Mouse (Mus musculus) urinary bladder, postnatal 10 days (tissue): ENCODE data around the gene Rbm20.

Experiments used
- DNase-seq: peaks from one replicate; pipeline ENCODE4 v3.0.0; 2022; ENCODE audit warnings: low spot score

The Rbm20 gene

GRCm38 (mm10) chr19:53810584-53810983, 133.5 kb downstream of the Rbm20 start:
- no peak for DNase-seq

- no peak for DNase-seq
These were observed 136.5 kb downstream of the Rbm20 start for GRCm38 (mm10) chr19:53813576-53813975.

DNA sequence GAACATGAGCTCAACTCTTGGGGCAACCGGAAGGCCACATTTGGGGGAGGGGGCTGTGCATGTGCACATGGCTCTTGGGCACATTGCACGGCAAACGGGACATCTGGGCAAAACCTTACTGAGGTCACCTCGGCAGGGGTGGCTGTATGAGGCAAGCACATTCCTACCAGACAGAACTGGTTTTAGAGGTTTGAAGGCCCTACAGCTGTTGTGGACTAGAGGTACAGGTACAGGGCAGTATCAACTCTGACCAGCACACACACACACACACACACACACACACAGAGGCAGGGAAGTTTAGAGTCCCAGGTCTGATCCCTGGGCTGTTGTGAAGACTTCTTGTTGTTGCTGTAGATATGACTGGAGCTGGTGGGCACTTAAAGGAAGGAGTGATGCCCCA, 138.6 kb downstream of the Rbm20 start:
- no peak for DNase-seq

GRCm38 (mm10) chr19:53816242-53816641, 139.1 kb downstream of the Rbm20 start:
- DNase-seq: no peak

DNA sequence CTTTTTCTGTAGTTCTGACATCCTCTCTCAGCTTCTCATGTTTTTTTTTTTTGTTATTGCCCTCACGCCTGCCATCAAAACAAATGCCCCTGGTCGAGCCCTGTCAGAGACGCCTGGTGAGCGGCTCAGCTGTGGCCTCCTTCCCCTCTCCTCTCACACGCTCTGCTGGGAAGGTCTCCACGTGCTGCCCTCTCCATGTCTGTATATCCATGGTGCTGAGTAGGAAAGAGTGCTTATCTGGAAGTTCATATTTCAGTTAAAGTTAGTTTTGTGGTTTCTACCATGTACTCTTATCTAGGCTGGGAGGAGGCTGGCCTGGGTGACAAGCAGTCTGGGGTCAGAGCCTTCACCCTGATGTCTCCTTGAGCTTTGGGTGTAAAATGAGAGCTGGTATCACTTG, 142.2 kb downstream of the Rbm20 start:
- DNase-seq: no peak

DNA sequence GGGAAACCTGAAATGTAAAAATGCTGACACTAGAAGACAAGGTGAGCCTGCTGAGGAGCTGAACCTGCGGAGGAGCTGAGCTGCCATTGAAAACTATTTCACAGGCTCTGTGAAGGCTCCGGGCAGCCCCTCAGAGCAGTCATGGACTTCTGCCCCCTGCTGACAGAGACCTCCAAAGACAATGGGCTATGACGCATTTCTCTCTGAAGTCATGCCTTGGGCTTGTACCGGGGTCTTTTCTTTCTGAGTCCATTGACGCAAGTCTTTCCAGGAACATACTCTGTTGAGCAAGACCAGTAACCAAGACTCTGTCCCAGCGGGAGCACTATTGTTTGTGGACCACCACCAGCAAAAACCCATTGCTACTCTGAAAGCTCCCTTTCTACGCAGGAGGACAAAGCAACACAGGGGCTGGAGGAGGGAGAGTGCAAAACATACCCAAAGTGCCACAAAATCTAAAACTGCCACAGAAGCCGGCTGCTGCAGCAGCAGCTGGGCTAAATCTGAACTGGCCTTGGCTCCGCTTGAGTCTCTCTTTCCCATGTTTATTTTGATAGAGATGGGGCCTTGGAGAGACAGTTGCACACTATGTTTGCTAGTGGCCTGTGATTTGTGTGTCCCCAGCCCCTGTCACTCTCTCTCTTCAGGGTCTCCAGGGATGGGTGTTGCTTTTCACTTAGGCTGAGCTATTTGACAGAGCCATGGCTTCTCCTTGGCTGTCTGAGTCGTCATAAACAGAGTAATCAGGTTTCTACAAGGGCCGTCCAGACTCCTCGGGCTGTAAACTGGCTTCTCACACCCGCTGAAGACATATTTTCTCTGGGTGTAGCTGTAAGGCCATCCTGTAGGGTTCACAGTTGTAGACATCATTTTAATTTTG, 144.4 kb downstream of the Rbm20 start:
- no peak for DNase-seq

GRCm38 (mm10) chr19:53823847-53824246, 146.7 kb downstream of the Rbm20 start:
- DNase-seq: no peak

- DNase-seq: no peak
These were observed 148.0 kb downstream of the Rbm20 start for GRCm38 (mm10) chr19:53824872-53825680.

- DNase-seq: no peak
These were observed 152.9 kb downstream of the Rbm20 start for GRCm38 (mm10) chr19:53829990-53830389.

GRCm38 (mm10) chr19:53830407-53831163, 153.5 kb downstream of the Rbm20 start:
- no peak for DNase-seq

DNA sequence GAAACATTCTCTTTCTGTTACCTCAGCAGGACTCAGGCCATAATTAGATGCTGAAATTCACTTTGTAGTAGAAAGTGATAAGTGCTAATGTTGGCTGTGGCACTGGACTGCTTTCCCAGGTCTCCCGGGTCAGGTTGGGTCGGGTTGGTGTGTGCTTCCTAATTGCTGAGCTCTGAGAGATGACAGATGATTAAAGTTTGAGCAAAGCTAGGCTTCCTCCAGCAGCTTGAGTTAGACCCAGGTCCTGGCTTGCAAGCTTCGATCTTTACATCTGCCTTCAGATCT, 154.0 kb downstream of the Rbm20 start:
- DNase-seq: no peak

- DNase-seq: no peak
These were observed 155.4 kb downstream of the Rbm20 start for GRCm38 (mm10) chr19:53832512-53832911.

GRCm38 (mm10) chr19:53833745-53834369, 156.8 kb downstream of the Rbm20 start:
- DNase-seq: no peak

DNA sequence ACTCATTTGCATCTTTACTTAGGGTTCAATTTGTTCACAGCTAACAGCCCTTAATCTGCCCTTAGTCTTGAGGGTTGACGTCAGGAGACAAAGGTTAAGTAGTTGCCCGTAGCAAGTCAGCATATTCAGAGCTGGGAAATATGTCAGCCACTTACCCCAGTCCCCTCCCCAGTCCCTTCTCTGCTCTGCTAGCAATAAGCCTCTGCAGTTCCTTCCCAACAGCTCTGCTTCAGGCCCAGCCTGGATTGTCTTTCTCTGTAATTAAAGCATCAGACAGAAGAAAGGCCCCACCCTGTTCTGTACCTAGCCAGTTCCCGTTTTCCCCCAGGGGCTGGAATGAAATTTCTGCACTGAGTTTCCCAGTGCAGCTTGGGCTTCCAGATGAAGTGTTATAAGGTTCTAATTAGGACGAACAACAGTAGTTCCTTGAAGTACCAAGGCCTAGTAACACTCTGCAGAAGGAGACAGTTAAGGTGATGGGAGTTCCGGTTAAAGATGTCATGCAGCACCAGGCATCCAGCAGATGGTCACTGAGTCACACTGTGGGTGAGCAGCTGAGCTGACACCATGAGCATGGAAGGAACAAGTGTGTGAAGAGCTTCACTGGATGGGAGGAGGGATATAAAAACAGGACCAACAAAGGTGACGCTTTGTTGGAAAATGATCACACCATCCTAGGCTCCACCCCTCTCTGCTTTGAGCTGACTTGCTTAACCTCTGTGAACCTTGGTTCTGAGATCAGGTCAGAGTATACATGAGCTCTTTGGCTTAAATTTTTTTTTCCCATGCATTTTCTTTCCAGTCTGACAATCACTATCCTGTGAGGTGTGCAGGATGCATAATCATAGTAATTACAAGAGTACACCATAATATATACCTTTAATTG, 159.7 kb downstream of the Rbm20 start:
- no peak for DNase-seq

- DNase-seq: no peak
These were observed 161.7 kb downstream of the Rbm20 start for GRCm38 (mm10) chr19:53838850-53839249.

DNA sequence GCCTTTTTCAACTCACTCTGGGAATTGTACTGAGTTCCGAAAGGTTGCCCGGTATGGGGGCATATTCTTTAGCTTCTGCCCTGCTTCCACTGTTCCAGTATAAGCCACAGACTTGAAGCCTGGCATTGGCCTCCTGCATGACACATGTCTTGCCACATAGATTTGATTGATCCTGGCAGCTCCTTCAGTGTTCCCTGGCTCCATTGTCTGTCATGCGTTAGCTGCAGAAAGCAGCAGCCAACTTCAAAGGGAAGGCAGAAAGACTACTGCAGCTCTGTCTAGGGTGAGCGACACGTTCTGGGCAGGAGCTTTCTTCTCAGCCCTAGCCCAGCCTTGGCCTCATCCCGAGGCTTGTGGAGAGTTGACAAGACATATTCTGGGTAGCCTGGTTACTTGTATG, 162.7 kb downstream of the Rbm20 start:
- no peak for DNase-seq

DNA sequence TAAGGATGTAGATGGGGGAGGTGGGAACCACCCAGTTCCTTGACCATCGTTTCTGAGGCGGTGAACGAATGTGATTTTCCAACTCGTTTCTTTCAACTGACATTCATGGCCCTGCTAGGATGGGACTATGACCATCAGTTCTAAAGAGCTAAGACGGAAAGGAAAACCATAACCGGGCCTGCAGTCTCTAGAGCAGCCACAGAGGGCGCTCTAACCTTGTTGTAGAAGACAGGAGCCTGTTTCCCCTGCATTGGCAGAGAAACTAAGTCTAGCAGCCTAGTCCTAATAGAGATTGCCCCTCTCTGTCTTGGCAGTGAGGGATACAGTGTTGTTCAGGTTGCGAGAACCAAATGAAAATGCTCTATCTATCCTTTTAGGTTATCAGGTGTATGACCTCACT, 164.8 kb downstream of the Rbm20 start:
- no peak for DNase-seq

DNA sequence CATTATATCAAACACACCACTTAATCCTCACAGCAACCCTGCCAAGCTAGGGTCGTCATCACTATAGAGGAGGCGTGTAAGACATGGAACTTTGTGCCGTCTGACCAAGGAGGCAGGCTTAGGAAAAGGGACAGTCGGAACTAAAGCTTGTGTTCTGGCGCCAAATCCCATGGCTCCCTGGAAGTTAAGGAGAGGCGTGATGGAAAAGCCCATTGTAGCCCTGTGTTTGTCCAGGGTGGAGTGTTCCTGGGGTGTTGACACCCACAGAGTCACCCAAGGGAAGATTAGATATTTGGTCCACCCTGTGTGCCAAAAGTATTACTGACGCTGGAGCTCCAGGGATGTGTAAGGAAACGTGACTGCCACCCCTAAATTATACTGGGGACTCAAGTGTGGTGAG, 166.9 kb downstream of the Rbm20 start:
- no peak for DNase-seq

DNA sequence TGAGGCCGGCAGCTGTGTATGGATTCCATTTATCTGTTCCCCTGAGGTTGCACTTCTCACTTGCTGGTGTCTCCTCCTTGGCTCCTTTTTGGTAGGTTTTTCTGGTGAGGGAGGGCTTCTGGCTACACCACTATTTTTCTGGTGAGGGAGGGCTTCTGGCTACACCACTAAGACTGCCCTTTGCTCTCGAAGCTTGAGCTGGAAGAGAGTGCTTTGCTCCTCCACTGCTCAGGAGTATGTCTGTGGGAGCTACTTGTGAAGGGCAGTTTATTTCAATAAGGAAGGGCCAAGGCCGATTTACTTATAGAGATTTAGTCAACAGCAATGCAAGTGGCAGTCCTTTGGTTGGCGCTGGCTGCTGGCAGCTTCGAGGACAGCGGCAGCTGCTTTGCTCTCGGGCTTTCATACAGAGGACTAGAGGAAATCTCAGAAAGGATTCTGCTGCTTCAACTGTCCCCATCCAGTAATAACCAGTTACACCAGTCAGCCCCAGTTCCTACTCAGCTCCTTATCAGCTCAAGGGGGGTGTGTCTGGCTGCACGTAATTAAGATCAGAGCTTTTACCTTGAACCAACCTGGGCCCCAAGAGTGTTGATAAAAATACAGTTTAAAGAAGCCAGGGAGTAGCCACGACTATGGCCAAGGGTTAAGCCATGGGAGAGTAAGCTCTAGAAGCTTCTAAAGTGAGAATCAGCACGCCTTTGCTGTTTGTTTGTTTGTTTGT, 171.3 kb downstream of the Rbm20 start:
- no peak for DNase-seq

- DNase-seq: peak; percentile 50
These were observed 173.2 kb downstream of the Rbm20 start for GRCm38 (mm10) chr19:53850166-53850922.
